Mouse (Mus musculus) heart, embryonic 16.5 days (tissue): ENCODE measurements around the gene Pde5a. TPM values are rescaled to one million over a fixed set of nuclear protein-coding genes. Genes with fewer than 3 reads are reported as not detected.

Source experiments
- polyA plus RNA-seq: library from polyadenylated mRNA; unstranded; fragments of >200 nt; fragmentation: Nextera tagmentation; extraction: Ambion mirVana; gene quantifications from 2 replicates; pipeline ENCODE4 v1.2.1, GENCODE M21; 2015

Gene Pde5a
- polyA plus RNA-seq, 1 experiment from 2014 or later, result 2.3 TPM

Other genes with a start within 250 kb of the Pde5a start
- 22.9 and 27.5 TPM in 2 replicates for gene Fnbp1l, start 109.2 kb upstream of the Pde5a start, polyA plus RNA-seq
- 5.6 TPM in 1 of 2 replicates, not detected in the other for gene Fabp2, start 166.1 kb downstream of the Pde5a start, polyA plus RNA-seq
- gene Gm10959, start 190.4 kb downstream of the Pde5a start, polyA plus RNA-seq, result not detected in 2 replicates
- 95.0 and 110 TPM in 2 replicates for gene 1810037I17Rik, start 195.3 kb downstream of the Pde5a start, polyA plus RNA-seq